Mouse (Mus musculus): Measurements from ENCODE around the gene Aox1.

GRCm38 (mm10) chr1:58027707-58028106, 2.0 kb upstream of the Aox1 start:
- TF ChIP-seq CTCF (IDR thresholded peaks at IDR 0.05; ENCODE audit: extremely low read depth, insufficient read length, insufficient replicate concordance, low read depth, low read length) (no peak), POLR2A (IDR thresholded peaks at IDR 0.05; ENCODE audit: low read depth, low read length) (no peak)

Data from small intestine, adult 2 months (tissue).